Mouse (Mus musculus) adrenal gland (tissue): ENCODE measurements around the gene Fzd7.
"Not testable (repeated sequence)": the region's sequence is repeated elsewhere in the genome, so short reads cannot be mapped to it uniquely, and the experiment has no call there.

Experiments
- intact Hi-C: fragments of 180-260 bp; cut with DNase I; formaldehyde crosslinking; loops from one replicate; pipeline ENCODE4 v1.15.1; 2025
- long read RNA-seq, 2 experiments: library from polyadenylated mRNA; unstranded; transcript quantifications; one replicate each; pipeline ENCODE4 v2.0.0; 2020; ENCODE audit warnings: borderline replicate concordance in 1 of 2; ENCODE audit not compliant: insufficient replicate concordance in 1 of 2

Fzd7 gene
- long read RNA-seq, experiment 1, full-length matches to known transcripts, result 4 of 4 reads
- long read RNA-seq, experiment 1, partial matches to known transcripts, result 0 of 4 reads
- long read RNA-seq, experiment 1, other reads (novel, unspliced or antisense), result 0 of 4 reads
- long read RNA-seq, experiment 2, result 0 reads

- intact Hi-C loops, result loop anchor here (5.0 kb wide), 2 partner anchors 140 to 165 kb away; no protein-coding TSS in a partner anchor
Observed at GRCm38 (mm10) chr1:59482331-59482695, at the start of gene Fzd7. Gene Fzd7 (plus strand): TSS chr1:59482424.

GRCm38 (mm10) chr1:59433296-59433695, 48.9 kb upstream of the Fzd7 start:
- intact Hi-C loops, result no loop called here

DNA sequence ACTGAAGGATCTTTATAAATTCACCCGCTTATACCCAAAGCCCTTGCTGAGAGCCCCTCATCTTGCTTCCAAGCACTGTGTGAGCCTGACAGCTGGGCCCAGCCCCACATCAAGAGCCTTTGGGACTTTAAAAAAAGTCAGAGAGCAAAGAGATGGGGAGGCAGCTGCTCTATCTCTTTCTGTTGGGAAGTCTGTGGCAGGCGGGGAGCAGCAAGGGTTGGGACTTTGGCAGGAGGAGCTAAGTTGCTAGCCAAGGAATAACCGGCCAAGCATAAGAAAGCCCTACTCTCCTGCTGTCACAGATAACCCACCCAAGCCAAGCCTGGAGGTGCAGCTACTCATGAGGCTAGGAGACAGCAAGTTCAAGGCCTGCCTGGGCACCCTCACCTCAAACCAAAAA, 48.2 kb upstream of the Fzd7 start:
- intact Hi-C loops, result no loop called here

GRCm38 (mm10) chr1:59435270-59435669, 47.0 kb upstream of the Fzd7 start:
- intact Hi-C loops, result no loop called here

- intact Hi-C loops, result no loop called here
Observed at GRCm38 (mm10) chr1:59436321-59436720, 45.9 kb upstream of the Fzd7 start.

DNA sequence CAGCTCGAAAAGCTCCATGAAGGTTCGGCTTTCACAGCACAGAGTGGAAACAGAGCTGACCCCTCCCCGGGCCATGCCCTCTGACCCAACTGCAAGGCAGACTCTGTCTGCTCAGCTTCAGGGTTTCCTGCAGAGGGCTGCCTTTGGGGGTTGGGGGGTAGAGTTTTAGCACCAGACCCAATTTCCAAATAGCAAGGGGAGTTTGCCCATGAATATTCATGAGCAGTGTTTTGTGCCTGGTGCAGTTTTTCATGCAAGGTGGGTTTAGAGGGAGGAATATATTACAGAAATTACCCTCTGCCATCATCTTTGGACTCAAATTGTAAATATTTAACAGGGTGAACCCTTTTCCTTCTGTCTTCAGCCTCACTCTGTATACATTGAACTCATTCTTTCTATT, 44.3 kb upstream of the Fzd7 start:
- intact Hi-C loops, result no loop called here

GRCm38 (mm10) chr1:59438330-59438729, 43.9 kb upstream of the Fzd7 start:
- intact Hi-C loops, result no loop called here

DNA sequence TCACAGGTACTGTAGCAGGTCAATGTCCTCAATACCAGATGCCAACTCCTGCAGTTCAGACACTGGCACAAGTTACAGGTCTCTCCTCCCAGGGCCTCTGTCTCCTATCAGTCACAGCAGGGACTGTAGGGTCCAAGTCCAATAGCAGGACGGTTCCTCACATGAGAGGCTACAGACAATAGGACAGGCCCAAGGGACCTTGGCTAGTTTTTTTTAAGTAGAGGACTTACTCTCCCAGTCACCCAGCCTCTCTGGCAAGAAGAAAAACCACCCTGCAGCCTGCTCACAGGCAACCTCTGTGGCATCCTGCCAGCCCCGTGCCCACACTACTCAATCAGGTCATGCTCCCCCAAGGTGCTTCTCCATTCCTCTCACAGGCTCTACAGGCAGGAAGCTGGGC, 43.0 kb upstream of the Fzd7 start:
- intact Hi-C loops, result no loop called here

- intact Hi-C loops, result no loop called here
Observed at GRCm38 (mm10) chr1:59439941-59440340, 42.3 kb upstream of the Fzd7 start.

DNA sequence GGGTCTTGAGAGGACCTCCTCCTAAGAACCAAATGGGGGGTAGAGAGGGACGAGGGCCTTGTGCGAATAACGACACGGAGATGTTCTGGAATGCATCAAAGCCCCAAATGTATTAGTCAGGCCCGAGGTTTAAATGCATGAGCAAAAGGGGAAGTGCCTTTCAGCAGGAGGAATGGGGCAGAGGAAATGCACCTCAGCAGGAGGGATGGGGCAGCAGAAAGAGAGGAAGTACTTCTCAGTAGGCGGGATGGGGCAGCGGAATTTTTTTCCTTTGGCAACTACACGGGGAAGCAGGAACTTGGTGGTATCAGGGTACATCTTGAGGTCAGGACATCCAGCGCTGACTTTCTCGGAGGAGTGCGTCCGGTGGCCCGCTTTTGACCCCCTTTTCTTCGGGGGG, 39.5 kb upstream of the Fzd7 start:
- intact Hi-C loops, result not testable (repeated sequence)

DNA sequence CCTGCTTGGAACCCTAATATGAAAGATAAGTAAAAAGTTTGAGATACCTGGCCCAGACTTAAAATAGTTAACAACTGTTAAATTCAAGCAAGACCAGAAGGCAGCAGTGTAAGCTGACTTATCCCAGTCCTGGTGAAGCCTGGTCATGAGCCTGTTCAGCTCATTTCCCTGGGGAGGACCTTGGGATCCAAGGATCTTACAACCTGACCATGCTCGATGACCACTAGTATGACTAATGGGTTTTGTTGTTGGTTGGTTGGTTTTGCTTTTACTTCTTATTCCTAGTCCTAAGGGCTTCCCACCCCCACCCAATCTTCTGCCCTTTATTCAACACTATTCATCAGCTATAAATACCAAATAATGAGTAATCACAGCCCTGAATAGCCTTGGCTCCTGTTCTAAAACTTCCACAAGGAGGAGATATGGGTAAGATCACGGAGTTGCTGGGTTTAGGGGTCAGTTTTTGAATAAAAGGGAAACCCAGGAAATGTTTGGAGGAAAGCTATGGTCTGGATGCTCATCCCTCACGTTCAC, 38.0 kb upstream of the Fzd7 start:
- intact Hi-C loops, result no loop called here

- intact Hi-C loops, result no loop called here
Observed at GRCm38 (mm10) chr1:59445242-59445641, 37.0 kb upstream of the Fzd7 start.

DNA sequence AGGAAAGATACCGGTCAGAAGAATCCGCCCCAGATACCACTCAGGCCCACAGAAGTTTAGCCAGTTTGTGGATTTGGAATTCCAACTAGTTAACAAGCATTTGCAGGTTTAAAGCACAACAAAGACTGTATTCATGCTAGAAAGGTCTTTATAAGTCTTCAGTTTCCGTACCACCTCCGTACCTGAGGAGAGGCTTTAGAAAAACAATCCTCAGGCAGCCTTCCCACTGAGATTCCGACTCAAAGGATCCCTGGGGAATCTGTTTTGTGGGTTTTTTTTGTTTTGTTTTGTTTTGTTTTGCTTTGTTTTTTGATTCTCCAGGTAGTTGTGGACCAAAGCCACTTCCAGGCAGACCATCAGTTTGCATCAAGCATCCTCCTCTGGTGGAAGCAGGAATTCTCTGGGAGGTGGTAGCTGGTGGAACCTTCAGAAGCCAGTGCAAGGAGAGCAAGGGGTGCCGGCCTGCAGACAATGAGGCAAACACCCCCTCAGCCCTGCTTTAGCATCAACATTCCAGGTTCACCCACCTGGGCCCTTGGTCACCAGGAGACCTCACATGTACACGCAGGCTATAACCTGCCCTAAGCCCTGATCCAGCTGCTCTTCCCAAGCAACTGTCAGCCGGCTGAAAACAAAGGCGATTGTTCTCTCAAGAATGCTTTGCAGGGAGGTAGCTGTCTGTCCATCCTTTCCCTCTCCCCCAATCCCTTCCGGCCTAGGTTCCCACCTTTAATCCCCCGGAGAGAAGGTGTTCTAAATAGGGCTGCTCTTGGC, 33.5 kb upstream of the Fzd7 start:
- intact Hi-C loops, result no loop called here

GRCm38 (mm10) chr1:59449423-59449822, 32.8 kb upstream of the Fzd7 start:
- intact Hi-C loops, result no loop called here

DNA sequence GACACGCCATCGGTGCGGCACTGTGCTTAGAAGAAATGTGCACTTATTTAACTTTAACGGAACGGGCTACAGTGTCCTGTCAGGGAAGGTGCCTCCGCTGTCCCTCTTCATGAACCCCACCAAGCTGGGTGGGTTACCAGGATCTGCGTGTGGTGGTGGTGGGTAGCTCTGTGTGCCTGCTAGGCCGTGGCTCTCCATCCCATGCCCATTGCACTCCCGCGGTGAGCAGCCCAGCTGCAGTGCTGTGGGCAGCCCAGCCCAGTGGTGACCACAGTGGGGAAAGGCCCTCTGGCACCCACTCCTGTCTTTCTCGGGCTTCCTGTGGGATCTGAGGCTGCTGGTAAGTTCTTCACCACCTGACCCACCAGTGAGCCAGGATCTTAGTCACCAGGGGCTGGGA, 31.3 kb upstream of the Fzd7 start:
- intact Hi-C loops, result no loop called here

GRCm38 (mm10) chr1:59451584-59451983, 30.6 kb upstream of the Fzd7 start:
- intact Hi-C loops, result no loop called here

GRCm38 (mm10) chr1:59456825-59457224, 25.4 kb upstream of the Fzd7 start:
- intact Hi-C loops, result no loop called here

DNA sequence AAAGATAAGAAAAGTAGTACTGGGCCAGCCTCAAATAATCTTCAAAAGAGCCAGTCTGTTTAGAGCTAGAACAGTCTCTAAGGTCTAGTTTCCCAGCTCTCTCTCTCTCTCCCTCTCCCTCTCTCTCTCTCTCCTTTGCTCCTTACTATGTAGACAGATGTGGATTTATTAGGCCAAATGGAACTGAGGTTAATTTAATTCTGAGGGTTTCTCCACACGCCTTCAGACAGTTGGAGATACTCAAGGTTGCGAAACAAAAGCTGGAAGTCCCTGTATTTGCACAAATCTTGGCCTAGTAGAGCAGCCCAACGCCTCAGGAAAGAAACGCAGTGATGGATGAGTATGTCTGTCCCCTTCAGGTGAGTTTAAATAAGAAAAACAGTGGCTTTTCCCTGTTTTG, 24.4 kb upstream of the Fzd7 start:
- intact Hi-C loops, result no loop called here

- intact Hi-C loops, result no loop called here
Observed at GRCm38 (mm10) chr1:59458886-59459285, 23.3 kb upstream of the Fzd7 start.

DNA sequence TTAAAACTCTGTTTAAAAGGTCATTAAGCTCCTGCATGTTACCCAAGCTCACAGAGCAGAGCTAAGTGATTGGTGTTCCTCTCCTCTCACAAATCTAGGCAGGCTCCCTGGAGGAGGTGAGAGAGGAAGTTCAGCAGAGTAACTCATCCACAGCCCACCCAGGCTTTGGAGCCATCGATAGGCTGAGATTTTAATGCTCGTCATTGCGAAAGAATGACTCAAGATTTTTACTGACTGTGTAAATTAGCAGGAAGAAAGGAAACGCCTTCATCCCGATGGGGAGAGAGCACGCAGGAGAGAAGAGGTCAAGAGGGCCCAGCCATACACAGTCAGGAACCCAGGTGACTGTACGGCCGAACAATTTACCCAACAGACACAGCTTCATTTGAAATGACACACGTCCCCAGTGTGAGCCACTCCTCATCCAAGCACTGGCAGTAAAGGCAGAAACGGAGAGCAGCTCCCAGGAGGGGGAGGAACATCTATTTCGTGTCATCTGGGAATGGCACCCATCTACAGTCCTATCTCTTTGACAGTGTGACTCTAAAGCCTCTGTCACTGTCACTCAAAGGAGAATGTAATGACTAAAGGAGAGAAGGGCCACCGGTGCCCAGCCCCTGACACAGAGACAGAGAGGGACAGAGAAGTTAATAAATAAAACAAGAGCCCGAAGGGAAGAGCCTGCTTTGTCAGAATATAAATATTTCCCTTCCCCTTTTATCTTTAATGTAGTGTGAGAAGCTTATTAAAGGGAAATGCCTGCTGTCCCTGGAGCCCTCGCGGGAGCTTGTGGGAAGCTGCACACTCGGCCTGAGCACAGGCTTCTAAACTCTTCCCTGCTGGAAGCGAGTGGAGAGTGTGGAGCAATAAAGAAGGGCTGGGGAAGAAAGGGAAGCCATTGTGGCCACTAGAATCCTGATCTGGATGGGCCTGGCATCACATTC, 17.3 kb upstream of the Fzd7 start:
- intact Hi-C loops, result no loop called here

DNA sequence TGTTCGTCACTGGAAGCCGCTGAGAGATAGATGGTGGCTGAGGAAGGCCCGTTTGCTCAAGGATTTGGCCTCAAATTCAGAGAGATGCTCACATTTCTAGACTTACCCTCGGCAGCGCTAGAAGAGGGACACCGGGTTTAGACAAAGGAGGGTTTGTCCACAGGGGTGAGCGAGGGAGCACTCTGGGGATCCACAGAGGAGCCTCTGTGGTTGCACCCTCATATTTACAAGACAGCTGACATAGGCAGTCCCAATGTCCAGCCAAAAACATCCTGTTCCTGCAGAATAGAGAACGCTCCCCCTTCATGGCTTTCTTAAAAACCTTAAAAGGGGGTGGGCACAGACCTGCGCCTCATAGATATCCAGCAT, 16.6 kb upstream of the Fzd7 start:
- intact Hi-C loops, result no loop called here

DNA sequence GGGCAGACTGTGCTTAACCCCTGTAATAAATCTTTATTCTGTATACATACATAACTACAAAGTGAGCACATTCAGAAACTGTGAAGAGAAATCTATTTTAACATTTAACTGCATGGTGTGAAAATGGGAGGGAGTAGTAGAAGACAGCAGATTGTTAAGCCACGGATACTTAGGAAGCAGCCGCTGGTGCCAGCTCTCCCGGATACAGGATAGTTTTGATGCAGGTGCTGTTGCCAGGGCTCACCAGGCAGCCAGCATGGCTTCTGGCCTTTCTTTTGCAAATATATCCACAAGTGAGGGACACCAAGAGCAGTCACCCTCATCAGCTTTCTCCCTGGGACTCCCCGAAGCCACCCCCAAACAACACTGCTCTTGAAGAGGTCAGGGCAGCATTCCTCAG, 13.1 kb upstream of the Fzd7 start:
- intact Hi-C loops, result no loop called here
